Mouse (Mus musculus): Measurements from ENCODE around the gene Kctd11. TPM values are rescaled to one million over a fixed set of nuclear protein-coding genes. Genes with fewer than 3 reads are reported as not detected.
"Not testable (repeated sequence)": the region's sequence is repeated elsewhere in the genome, so short reads cannot be mapped to it uniquely, and the experiment has no call there.

Gene Kctd11
- total and polyA plus RNA-seq, 2 experiments = 0.65 to 1.6 TPM

GRCm38 (mm10) chr11:69918118-69918517 is 36.9 kb upstream of the Kctd11 start:
- Histone ChIP-seq H3K36me3 (ENCODE audit: control insufficient read depth, insufficient read depth, low read length) (peaks cover 24% of the 10 kb centered on the region), H3K27me3 (ENCODE audit: control insufficient read depth, insufficient read depth, low read length) (no peaks in the 10 kb centered on the region), H3K9ac (ENCODE audit: low read depth, low read length) (no peak overlapping the region), H3K27ac (replicated peaks; ENCODE audit: insufficient read depth, low read depth, low read length) (no peak overlapping the region), H3K4me1 (ENCODE audit: control insufficient read depth, insufficient read depth, low read length) (peaks cover 19% of the 10 kb centered on the region), H3K79me2 (ENCODE audit: control insufficient read depth, insufficient read depth, low read length) (peaks cover 11% of the 10 kb centered on the region), H3K4me3 (ENCODE audit: insufficient read depth, low read depth, low read length) (no peak overlapping the region)
- DNase-seq (ENCODE audit: extremely low read depth, low read depth, low spot score) = no peak
- TF ChIP-seq POLR2A (IDR thresholded peaks at IDR 0.05; ENCODE audit: extremely low read depth, insufficient read depth, low read length) = no peak
- no peak for TF ChIP-seq CTCF (IDR thresholded peaks at IDR 0.05; ENCODE audit: low read depth, low read length)
- 79% methylated on average over 5 of the region's 5 CpGs for WGBS

GRCm38 (mm10) chr11:69917379-69917948 is 36.3 kb upstream of the Kctd11 start:
- Histone ChIP-seq H3K27ac (replicated peaks; ENCODE audit: insufficient read depth, low read depth, low read length) (no peak overlapping the region), H3K4me1 (ENCODE audit: control insufficient read depth, insufficient read depth, low read length) (peaks cover 18% of the 10 kb centered on the region), H3K79me2 (ENCODE audit: control insufficient read depth, insufficient read depth, low read length) (peaks cover 11% of the 10 kb centered on the region), H3K27me3 (ENCODE audit: control insufficient read depth, insufficient read depth, low read length) (no peaks in the 10 kb centered on the region), H3K4me3 (ENCODE audit: insufficient read depth, low read depth, low read length) (no peak overlapping the region), H3K36me3 (ENCODE audit: control insufficient read depth, insufficient read depth, low read length) (peaks cover 24% of the 10 kb centered on the region), H3K9ac (ENCODE audit: low read depth, low read length) (no peak overlapping the region)
- DNase-seq (ENCODE audit: extremely low read depth, low read depth, low spot score) = no peak
- WGBS = 77% methylated on average over 8 of the region's 8 CpGs
- TF ChIP-seq POLR2A (IDR thresholded peaks at IDR 0.05; ENCODE audit: extremely low read depth, insufficient read depth, low read length) = no peak
- TF ChIP-seq CTCF (IDR thresholded peaks at IDR 0.05; ENCODE audit: low read depth, low read length) = no peak

- Histone ChIP-seq H3K79me2 (ENCODE audit: control insufficient read depth, insufficient read depth, low read length) (peaks cover 11% of the 10 kb centered on the region), H3K4me1 (ENCODE audit: control insufficient read depth, insufficient read depth, low read length) (peaks cover 18% of the 10 kb centered on the region), H3K36me3 (ENCODE audit: control insufficient read depth, insufficient read depth, low read length) (peaks cover 24% of the 10 kb centered on the region)
- not testable (repeated sequence) for H3K27ac ChIP-seq (replicated peaks; ENCODE audit: insufficient read depth, low read depth, low read length); H3K4me3 ChIP-seq (ENCODE audit: insufficient read depth, low read depth, low read length); DNase-seq (ENCODE audit: extremely low read depth, low read depth, low spot score); H3K27me3 ChIP-seq (ENCODE audit: control insufficient read depth, insufficient read depth, low read length); H3K9ac ChIP-seq (ENCODE audit: low read depth, low read length)
- 67% methylated on average over 7 of the region's 7 CpGs for WGBS
Measured at GRCm38 (mm10) chr11:69916652-69917378, 35.6 kb upstream of the Kctd11 start.

GRCm38 (mm10) chr11:69915667-69916627 is 34.7 kb upstream of the Kctd11 start:
- Histone ChIP-seq H3K27ac (replicated peaks; ENCODE audit: insufficient read depth, low read depth, low read length) (no peak overlapping the region), H3K27me3 (ENCODE audit: control insufficient read depth, insufficient read depth, low read length) (no peaks in the 10 kb centered on the region), H3K79me2 (ENCODE audit: control insufficient read depth, insufficient read depth, low read length) (peaks cover 9% of the 10 kb centered on the region), H3K9ac (ENCODE audit: low read depth, low read length) (no peak overlapping the region), H3K36me3 (ENCODE audit: control insufficient read depth, insufficient read depth, low read length) (peaks cover 24% of the 10 kb centered on the region), H3K4me1 (ENCODE audit: control insufficient read depth, insufficient read depth, low read length) (peaks cover 18% of the 10 kb centered on the region), H3K4me3 (ENCODE audit: insufficient read depth, low read depth, low read length) (no peak overlapping the region)
- TF ChIP-seq POLR2A (IDR thresholded peaks at IDR 0.05; ENCODE audit: extremely low read depth, insufficient read depth, low read length) = no peak
- TF ChIP-seq CTCF (IDR thresholded peaks at IDR 0.05; ENCODE audit: low read depth, low read length) = no peak; the same call in 1 of the 2 replicates
- 80% methylated on average over 5 of the region's 5 CpGs for WGBS
- no peak for DNase-seq (ENCODE audit: extremely low read depth, low read depth, low spot score)

- Histone ChIP-seq H3K36me3 (ENCODE audit: control insufficient read depth, insufficient read depth, low read length) (peaks cover 24% of the 10 kb centered on the region), H3K27ac (replicated peaks; ENCODE audit: insufficient read depth, low read depth, low read length) (no peak overlapping the region), H3K79me2 (ENCODE audit: control insufficient read depth, insufficient read depth, low read length) (no peaks in the 10 kb centered on the region; the same call in 1 of the 2 replicates), H3K27me3 (ENCODE audit: control insufficient read depth, insufficient read depth, low read length) (no peaks in the 10 kb centered on the region), H3K9ac (ENCODE audit: low read depth, low read length) (no peak overlapping the region), H3K4me3 (ENCODE audit: insufficient read depth, low read depth, low read length) (peak overlapping the region; percentile 86; the same call in 1 of the 2 replicates), H3K4me1 (ENCODE audit: control insufficient read depth, insufficient read depth, low read length) (peaks cover 18% of the 10 kb centered on the region)
- TF ChIP-seq POLR2A (IDR thresholded peaks at IDR 0.05; ENCODE audit: extremely low read depth, insufficient read depth, low read length) (no peak), CTCF (IDR thresholded peaks at IDR 0.05; ENCODE audit: low read depth, low read length) (no peak)
- WGBS = 50% methylated on average over 9 of the region's 9 CpGs
- no peak for DNase-seq (ENCODE audit: extremely low read depth, low read depth, low spot score)
Measured at GRCm38 (mm10) chr11:69914917-69915430, 33.8 kb upstream of the Kctd11 start.

Measured in liver, adult 2 months (tissue).